Mouse (Mus musculus) myocyte (in vitro differentiated cells): ENCODE data around the gene Zswim9. TPM values are rescaled to one million over a fixed set of nuclear protein-coding genes. Genes with fewer than 3 reads are reported as not detected.
A peak's percentile ranks its signal among the peaks of the same experiment; 100 is the strongest.

Experiments used
- H3K27me3 ChIP-seq: one replicate; pipeline ENCODE4 v1.6.1; 2011; ENCODE audit not compliant: control insufficient read depth, insufficient read depth, insufficient read length
- H3K36me3 ChIP-seq: one replicate; pipeline ENCODE4 v1.6.1; 2011; ENCODE audit not compliant: control insufficient read depth, insufficient read depth
- H3K4me2 ChIP-seq: one replicate; pipeline ENCODE4 v1.6.1; 2011; ENCODE audit warnings: low read depth, control low read depth
- H3K4me3 ChIP-seq: one replicate; pipeline ENCODE4 v1.5.1; 2011; ENCODE audit warnings: mild to moderate bottlenecking, control low read depth, moderate library complexity
- H3K79me2 ChIP-seq: one replicate; pipeline ENCODE4 v1.6.1; 2011; ENCODE audit not compliant: control insufficient read depth, insufficient read depth
- H3ac ChIP-seq: one replicate; pipeline ENCODE4 v1.6.1; 2011; ENCODE audit not compliant: control insufficient read depth, insufficient read length
- CEBPB ChIP-seq: IDR thresholded peaks from 2 replicates; pipeline ENCODE4 v1.6.1; 2011; ENCODE audit warnings: mild to moderate bottlenecking, moderate library complexity; ENCODE audit not compliant: poor library complexity, insufficient read depth, severe bottlenecking
- E2F4 ChIP-seq: IDR thresholded peaks from one replicate; pipeline ENCODE4 v1.6.1; 2011; ENCODE audit warnings: mild to moderate bottlenecking, control low read depth, moderate library complexity; ENCODE audit not compliant: insufficient read depth
- MAX ChIP-seq: IDR thresholded peaks from one replicate; pipeline ENCODE4 v1.6.1; 2011; ENCODE audit warnings: low read depth, mild to moderate bottlenecking, control low read depth
- MYOD1 ChIP-seq, 3 experiments: IDR thresholded peaks; one replicate each; pipeline ENCODE4 v1.6.1; 2011; ENCODE audit warnings: control low read depth in 2 of 3, low read depth in 2 of 3, mild to moderate bottlenecking in 2 of 3, moderate library complexity in 1 of 3; ENCODE audit not compliant: insufficient read length in 2 of 3, control insufficient read depth in 1 of 3
- MYOG ChIP-seq, 3 experiments: IDR thresholded peaks; one replicate each; pipeline ENCODE4 v1.6.1; 2011; ENCODE audit warnings: control low read depth in 2 of 3, low read depth in 2 of 3, mild to moderate bottlenecking in 2 of 3; ENCODE audit not compliant: insufficient read length in 2 of 3, control insufficient read depth in 1 of 3, insufficient read depth in 1 of 3
- POLR2A ChIP-seq: IDR thresholded peaks from one replicate; pipeline ENCODE4 v1.6.1; 2011; ENCODE audit warnings: low read depth, mild to moderate bottlenecking, control low read depth, moderate library complexity; ENCODE audit not compliant: insufficient read length
- POLR2AphosphoS2 ChIP-seq: IDR thresholded peaks from one replicate; pipeline ENCODE4 v1.6.1; 2011; ENCODE audit warnings: low read depth, control low read depth; ENCODE audit not compliant: insufficient read length
- REST ChIP-seq: IDR thresholded peaks from one replicate; pipeline ENCODE4 v1.6.1; 2011; ENCODE audit warnings: mild to moderate bottlenecking, control low read depth, moderate library complexity; ENCODE audit not compliant: insufficient read depth, insufficient read length
- SRF ChIP-seq: IDR thresholded peaks from one replicate; pipeline ENCODE4 v1.6.1; 2011; ENCODE audit warnings: low read depth; ENCODE audit not compliant: control insufficient read depth, insufficient read length
- TCF12 ChIP-seq: IDR thresholded peaks from one replicate; pipeline ENCODE4 v1.6.1; 2011; ENCODE audit warnings: mild to moderate bottlenecking, control low read depth; ENCODE audit not compliant: poor library complexity, insufficient read depth, severe bottlenecking
- TCF3 ChIP-seq: IDR thresholded peaks from one replicate; pipeline ENCODE4 v1.6.1; 2011; ENCODE audit warnings: low read depth, control low read depth; ENCODE audit not compliant: insufficient read length
- USF1 ChIP-seq: IDR thresholded peaks from one replicate; pipeline ENCODE4 v1.6.1; 2011; ENCODE audit warnings: low read depth, mild to moderate bottlenecking, control low read depth, moderate library complexity
- polyA plus RNA-seq: library from polyadenylated mRNA; unstranded; fragments of >200 nt; fragmentation: generic; extraction: Trizol; gene quantifications from one replicate; pipeline ENCODE4 v1.2.1, GENCODE M21; 2012; ENCODE audit warnings: missing spikeins

Gene Zswim9
- polyA plus RNA-seq, 1 experiment: 3.2 TPM

- TF ChIP-seq POLR2A: no peak
- TF ChIP-seq USF1: no peak
- TF ChIP-seq MYOD1 (IDR thresholded peaks at IDR 0.05; ENCODE audit: control insufficient read depth in 1 of 3, insufficient read length in 2 of 3, low read depth in 2 of 3): no peak
- TF ChIP-seq E2F4: no peak
- Histone ChIP-seq H3K27me3 (no peaks in the 10 kb centered on the region), H3K4me2 (no peak overlapping the region)
Observed at GRCm38 (mm10) chr7:13271704-13272103, 6.8 kb downstream of the Zswim9 start.

GRCm38 (mm10) chr7:13269394-13269793, 9.1 kb downstream of the Zswim9 start:
- Histone ChIP-seq H3K4me2 (no peak overlapping the region), H3K36me3 (peaks cover 5% of the 10 kb centered on the region), H3K4me3 (no peak overlapping the region), H3ac (no peak overlapping the region), H3K79me2 (no peaks in the 10 kb centered on the region), H3K27me3 (no peaks in the 10 kb centered on the region)
- TF ChIP-seq REST (no peak), MAX (no peak), SRF (no peak), TCF3 (no peak), TCF12 (no peak), E2F4 (no peak), USF1 (no peak), MYOG (IDR thresholded peaks at IDR 0.05; ENCODE audit: control insufficient read depth in 1 of 3, insufficient read depth in 1 of 3, insufficient read length in 2 of 3, low read depth in 2 of 3) (peak in 2 of 3 experiments; percentile 65 to 69), POLR2AphosphoS2 (peak; percentile 36), MYOD1 (IDR thresholded peaks at IDR 0.05; ENCODE audit: control insufficient read depth in 1 of 3, insufficient read length in 2 of 3, low read depth in 2 of 3) (peak in 2 of 3 experiments; percentile 91), CEBPB (no peak), POLR2A (no peak)

More at GRCm38 (mm10) chr7:13271704-13272103, 6.8 kb downstream of the Zswim9 start:
- no peaks in the 10 kb centered on the region for H3K79me2 ChIP-seq
- no peak overlapping the region for H3ac ChIP-seq
- no peak overlapping the region for H3K4me3 ChIP-seq
- peaks cover 5% of the 10 kb centered on the region for H3K36me3 ChIP-seq

GRCm38 (mm10) chr7:13268749-13269260, 9.7 kb downstream of the Zswim9 start:
- Histone ChIP-seq H3K4me2 (no peak overlapping the region), H3K27me3 (no peaks in the 10 kb centered on the region), H3K4me3 (no peak overlapping the region), H3K36me3 (peaks cover 5% of the 10 kb centered on the region), H3K79me2 (no peaks in the 10 kb centered on the region), H3ac (no peak overlapping the region)
- TF ChIP-seq MYOD1 (IDR thresholded peaks at IDR 0.05; ENCODE audit: control insufficient read depth in 1 of 3, insufficient read length in 2 of 3, low read depth in 2 of 3): no peak
- TF ChIP-seq POLR2A: no peak
- no peak for TF ChIP-seq TCF3
- TF ChIP-seq MYOG (IDR thresholded peaks at IDR 0.05; ENCODE audit: control insufficient read depth in 1 of 3, insufficient read depth in 1 of 3, insufficient read length in 2 of 3, low read depth in 2 of 3): no peak
- TF ChIP-seq CEBPB: no peak
- no peak for TF ChIP-seq POLR2AphosphoS2
- no peak for TF ChIP-seq TCF12
- TF ChIP-seq REST: no peak
- TF ChIP-seq E2F4: no peak
- no peak for TF ChIP-seq SRF
- no peak for TF ChIP-seq USF1
- no peak for TF ChIP-seq MAX

GRCm38 (mm10) chr7:13264396-13264795, 14.1 kb downstream of the Zswim9 start:
- Histone ChIP-seq H3K4me3 (no peak overlapping the region), H3K79me2 (no peaks in the 10 kb centered on the region), H3K36me3 (no peaks in the 10 kb centered on the region), H3K4me2 (no peak overlapping the region), H3K27me3 (no peaks in the 10 kb centered on the region), H3ac (no peak overlapping the region)
- TF ChIP-seq MYOD1 (IDR thresholded peaks at IDR 0.05; ENCODE audit: control insufficient read depth in 1 of 3, insufficient read length in 2 of 3, low read depth in 2 of 3) (no peak), TCF12 (no peak), SRF (no peak), POLR2AphosphoS2 (no peak), MYOG (IDR thresholded peaks at IDR 0.05; ENCODE audit: control insufficient read depth in 1 of 3, insufficient read depth in 1 of 3, insufficient read length in 2 of 3, low read depth in 2 of 3) (no peak), E2F4 (no peak), POLR2A (no peak), REST (no peak), MAX (no peak), CEBPB (no peak)

- Histone ChIP-seq H3K36me3 (no peaks in the 10 kb centered on the region), H3K27me3 (no peaks in the 10 kb centered on the region), H3K4me3 (no peak overlapping the region), H3ac (no peak overlapping the region), H3K79me2 (no peaks in the 10 kb centered on the region), H3K4me2 (no peak overlapping the region)
- no peak for TF ChIP-seq MAX
- TF ChIP-seq USF1: no peak
- no peak for TF ChIP-seq POLR2AphosphoS2
- no peak for TF ChIP-seq MYOG (IDR thresholded peaks at IDR 0.05; ENCODE audit: control insufficient read depth in 1 of 3, insufficient read depth in 1 of 3, insufficient read length in 2 of 3, low read depth in 2 of 3)
- no peak for TF ChIP-seq REST
- no peak for TF ChIP-seq TCF12
- TF ChIP-seq E2F4: no peak
- no peak for TF ChIP-seq MYOD1 (IDR thresholded peaks at IDR 0.05; ENCODE audit: control insufficient read depth in 1 of 3, insufficient read length in 2 of 3, low read depth in 2 of 3)
- no peak for TF ChIP-seq SRF
- TF ChIP-seq POLR2A: no peak
- TF ChIP-seq CEBPB: no peak
- no peak for TF ChIP-seq TCF3
Observed at GRCm38 (mm10) chr7:13263851-13264250, 14.7 kb downstream of the Zswim9 start.
